Mouse (Mus musculus): ENCODE data around the gene Lrrc10b. TPM values are rescaled to one million over a fixed set of nuclear protein-coding genes. Genes with fewer than 3 reads are reported as not detected.

The Lrrc10b gene
- total RNA-seq, 2 experiments from 2014 or later, result 1.0 to 1.1 TPM

GRCm38 (mm10) chr19:10413701-10414242 lies 43.5 kb downstream of the Lrrc10b start:
- no peak for DNase-seq
- intact Hi-C loops (cut with DNase I), result no loop called here

Other genes with a start within 250 kb of the Lrrc10b start
- 1 to 10 TPM; 5.9 to 7.3 TPM for gene Myrf, start 216.7 kb downstream of the Lrrc10b start, total RNA-seq (2021)
- gene Dagla, start 152.6 kb downstream of the Lrrc10b start, total RNA-seq (2021), result 1 to 10 TPM; 2.7 TPM
- 10 to 100 TPM; 39.4 to 41.6 TPM for gene Syt7, start 68.4 kb downstream of the Lrrc10b start, total RNA-seq (2021)
- gene Ppp1r32, start 25.5 kb upstream of the Lrrc10b start, total RNA-seq (2021), result under 1 TPM; 0.19 to 0.61 TPM
- gene Cpsf7, start 67.8 kb upstream of the Lrrc10b start, total RNA-seq (2021), result 10 to 100 TPM; 24.5 to 25.4 TPM
- 10 to 100 TPM; 69.0 to 81.9 TPM for gene Sdhaf2, start 68.7 kb upstream of the Lrrc10b start, total RNA-seq (2021)
- 1 to 10 TPM; 4.7 to 6.0 TPM for gene Tmem216, start 98.8 kb upstream of the Lrrc10b start, total RNA-seq (2021)
- 10 to 100 TPM; 13.1 to 13.2 TPM for gene Cyb561a3, start 119.7 kb upstream of the Lrrc10b start, total RNA-seq (2021)
- 1 to 10 TPM; 2.6 to 3.1 TPM for gene Tmem138, start 119.9 kb upstream of the Lrrc10b start, total RNA-seq (2021)
- 100 to 1,000 TPM; 161 to 172 TPM for gene Ddb1, start 147.9 kb upstream of the Lrrc10b start, total RNA-seq (2021)
- 1 to 10 TPM; 9.0 to 9.2 TPM for gene Tkfc, start 148.2 kb upstream of the Lrrc10b start, total RNA-seq (2021)
- gene Vwce, start 176.7 kb upstream of the Lrrc10b start, total RNA-seq (2021), result not detected
- not detected for gene Pga5, start 220.6 kb upstream of the Lrrc10b start, total RNA-seq (2021)
- 10 to 100 TPM; 19.2 to 21.0 TPM for gene Vps37c, start 231.3 kb upstream of the Lrrc10b start, total RNA-seq (2021)

All from heart, postnatal 36 days (tissue).